Mouse (Mus musculus): ENCODE data around the gene Kdm4a.

DNA sequence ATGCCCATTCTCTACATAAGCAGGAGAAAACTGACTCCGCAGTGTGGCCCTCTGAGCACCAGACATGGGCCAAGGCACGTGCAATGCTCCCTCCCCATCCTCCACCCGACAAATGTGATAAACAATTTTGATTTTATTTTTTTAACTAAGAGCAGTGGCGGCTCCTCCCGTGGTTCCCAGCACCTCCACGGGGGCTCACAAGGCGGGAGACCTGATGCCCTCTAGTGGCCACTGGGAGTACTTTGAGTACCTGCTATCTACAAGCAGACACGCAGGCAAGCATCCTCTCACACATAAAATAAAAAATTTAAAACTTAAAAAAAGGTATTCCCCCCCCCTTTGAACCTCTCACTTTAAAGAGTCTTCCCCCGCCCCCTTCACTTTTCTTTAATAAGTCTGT lies 8.8 kb downstream of the Kdm4a start:
- TF ChIP-seq GATA1 (IDR thresholded peaks at IDR 0.05; ENCODE audit: borderline replicate concordance, low read length) (no peak), FLI1 (IDR thresholded peaks at IDR 0.05; ENCODE audit: low read length) (no peak)
